Mouse (Mus musculus): ENCODE measurements around the gene Tmem211.

GRCm38 (mm10) chr5:113219450-113219849, 7.3 kb upstream of the Tmem211 start:
- no peak for TF ChIP-seq CTCF (IDR thresholded peaks at IDR 0.05; ENCODE audit: control insufficient read depth, insufficient read depth, low read length)
- no peak for TF ChIP-seq POLR2A (IDR thresholded peaks at IDR 0.05; ENCODE audit: borderline replicate concordance, control insufficient read depth, low read depth, low read length)
